Mouse (Mus musculus) CH12.LX (cell line): ENCODE measurements around the gene Fermt2.

Source experiments
- BHLHE40 ChIP-seq: IDR thresholded peaks from 2 replicates; pipeline ENCODE4 v1.6.1; 2011; ENCODE audit warnings: mild to moderate bottlenecking, low read depth, low read length, improper control_type of control experiment
- CHD2 ChIP-seq: IDR thresholded peaks from 2 replicates; pipeline ENCODE4 v1.6.1; 2011; ENCODE audit warnings: low read length, improper control_type of control experiment
- CTCF ChIP-seq, 2 experiments: IDR thresholded peaks in 1 of 2; conservative IDR thresholded peaks in 1 of 2; 2 replicates each; pipeline ENCODE4 v1.5.1; 2011 to 2012; ENCODE audit warnings: low read depth in 2 of 2, low read length in 2 of 2, improper control_type of control experiment in 1 of 2, inconsistent platforms in 1 of 2, mild to moderate bottlenecking in 1 of 2, moderate library complexity in 1 of 2
- EP300 ChIP-seq: IDR thresholded peaks from 2 replicates; pipeline ENCODE4 v1.6.1; 2011; ENCODE audit warnings: low read length, improper control_type of control experiment
- GABPA ChIP-seq: IDR thresholded peaks from 2 replicates; pipeline ENCODE4 v1.6.1; 2012; ENCODE audit warnings: low read depth, low read length, improper control_type of control experiment, inconsistent platforms; ENCODE audit not compliant: insufficient replicate concordance
- HCFC1 ChIP-seq: IDR thresholded peaks from 2 replicates; pipeline ENCODE4 v1.6.1; 2012; ENCODE audit warnings: low read depth, mild to moderate bottlenecking, inconsistent platforms, low read length, improper control_type of control experiment
- MAX ChIP-seq: IDR thresholded peaks from 2 replicates; pipeline ENCODE4 v1.6.1; 2011; ENCODE audit warnings: low read length, improper control_type of control experiment
- MAZ ChIP-seq: IDR thresholded peaks from 2 replicates; pipeline ENCODE4 v1.6.1; 2012; ENCODE audit warnings: low read depth, mild to moderate bottlenecking, inconsistent platforms, low read length, improper control_type of control experiment, moderate library complexity
- NRF1 ChIP-seq: IDR thresholded peaks from 2 replicates; pipeline ENCODE4 v1.6.1; 2014; ENCODE audit warnings: low read depth, mild to moderate bottlenecking, inconsistent platforms, low read length, improper control_type of control experiment, moderate library complexity
- POLR2A ChIP-seq: IDR thresholded peaks from 2 replicates; pipeline ENCODE4 v1.6.1; 2011; ENCODE audit warnings: low read depth, mild to moderate bottlenecking, improper control_type of control experiment, low read length
- POLR2AphosphoS2 ChIP-seq: IDR thresholded peaks from 2 replicates; pipeline ENCODE4 v1.6.1; 2011; ENCODE audit warnings: low read depth, low read length, improper control_type of control experiment
- RAD21 ChIP-seq: IDR thresholded peaks from 2 replicates; pipeline ENCODE4 v1.6.1; 2011; ENCODE audit warnings: low read depth, mild to moderate bottlenecking, low read length, improper control_type of control experiment, moderate library complexity
- TCF12 ChIP-seq: IDR thresholded peaks from 2 replicates; pipeline ENCODE4 v1.6.1; 2014; ENCODE audit warnings: low read depth, mild to moderate bottlenecking, inconsistent platforms, low read length, improper control_type of control experiment
- USF1 ChIP-seq: IDR thresholded peaks from 2 replicates; pipeline ENCODE4 v1.6.1; 2014; ENCODE audit warnings: low read depth, mild to moderate bottlenecking, inconsistent platforms, low read length, improper control_type of control experiment

GRCm38 (mm10) chr14:45507447-45507846, 22.5 kb downstream of the Fermt2 start:
- TF ChIP-seq NRF1 = no peak
- TF ChIP-seq POLR2A = no peak
- no peak for TF ChIP-seq CTCF (conservative IDR thresholded peaks at IDR 0.05 in 1 of 2, IDR thresholded peaks at IDR 0.05 in 1 of 2; ENCODE audit: low read depth in 2 of 2, low read length in 2 of 2)
- TF ChIP-seq USF1 = no peak
- no peak for TF ChIP-seq BHLHE40
- TF ChIP-seq GABPA = no peak
- no peak for TF ChIP-seq TCF12
- TF ChIP-seq CHD2 = no peak
- TF ChIP-seq EP300 = no peak
- no peak for TF ChIP-seq MAX
- TF ChIP-seq MAZ = no peak
- no peak for TF ChIP-seq POLR2AphosphoS2
- no peak for TF ChIP-seq HCFC1
- no peak for TF ChIP-seq RAD21
